Mouse (Mus musculus) adrenal gland, postnatal 14 days (tissue): ENCODE data around the gene Olfr986. TPM values are rescaled to one million over a fixed set of nuclear protein-coding genes. Genes with fewer than 3 reads are reported as not detected.
"Not testable (repeated sequence)": the region's sequence is repeated elsewhere in the genome, so short reads cannot be mapped to it uniquely, and the experiment has no call there.

Experiments used
- DNase-seq: peaks from one replicate; pipeline ENCODE4 v3.0.0; 2021; ENCODE audit warnings: mixed read lengths
- long read RNA-seq, 2 experiments: library from polyadenylated mRNA; stranded (forward); transcript quantifications; one replicate each; pipeline ENCODE4 v2.0.0; 2021
- total RNA-seq: library from RNA; stranded (reverse); gene quantifications from 2 replicates; pipeline ENCODE4 v1.2.3, GENCODE M21; 2021

The Olfr986 gene
- total RNA-seq, result not detected in 2 replicates
- long read RNA-seq, experiment 1, result 0 reads
- long read RNA-seq, experiment 2, result 0 reads

DNA sequence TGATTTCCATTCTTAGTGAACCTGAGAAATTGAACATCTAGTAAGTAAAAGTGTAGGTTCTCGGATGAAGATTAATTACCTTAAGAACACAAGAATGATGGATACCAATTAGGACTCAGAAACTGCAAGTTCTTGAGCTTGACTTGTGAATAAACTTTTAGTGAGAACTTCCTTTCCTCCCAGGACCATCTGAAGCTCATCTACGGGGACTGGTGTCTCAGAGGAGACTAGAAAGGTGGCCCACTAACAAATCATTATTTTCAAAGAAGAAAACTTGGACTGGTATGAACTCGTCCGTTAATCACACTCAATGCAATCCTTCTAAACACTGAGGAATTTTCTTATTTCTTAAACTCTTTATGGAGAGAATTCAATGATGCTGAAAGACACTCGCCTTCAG is at the start of gene Olfr986:
Gene Olfr986, plus strand, starts transcription at position 301 of the 400 bp plus-strand sequence.
- no peak for DNase-seq

DNA sequence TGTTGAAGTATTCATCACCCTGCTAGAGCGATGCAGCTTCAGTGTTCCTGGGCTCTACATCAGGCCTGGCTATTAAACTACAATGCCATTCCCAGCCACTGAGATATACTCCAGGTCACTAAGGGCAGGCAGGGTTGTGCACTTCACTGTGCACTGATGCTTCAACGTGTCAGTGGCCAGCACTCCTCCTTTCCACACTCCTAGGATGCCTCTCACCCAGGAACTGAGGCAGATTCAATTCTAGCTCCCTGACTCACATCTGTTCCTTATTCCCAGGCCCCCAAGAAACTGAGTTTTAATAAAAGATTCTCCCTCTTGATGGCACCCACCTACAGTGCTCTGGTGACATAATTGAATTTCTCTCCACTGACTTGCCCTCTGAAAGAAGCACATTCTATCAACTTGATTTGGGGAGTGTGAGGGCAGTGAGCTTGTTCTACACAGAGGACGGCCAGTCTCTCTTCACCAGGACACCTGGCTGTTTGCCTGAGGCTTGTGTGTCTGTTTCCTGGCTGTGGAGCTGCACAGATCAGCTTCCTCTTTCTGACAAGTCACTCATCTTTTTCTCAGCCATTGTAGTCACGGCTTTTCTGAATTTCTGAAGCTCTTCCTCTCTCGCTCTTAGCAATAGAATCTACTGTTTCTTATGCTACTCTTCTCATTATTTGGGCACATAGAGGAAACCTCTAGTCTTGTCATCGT is 43.6 kb upstream of the Olfr986 start:
- DNase-seq, result no peak

DNA sequence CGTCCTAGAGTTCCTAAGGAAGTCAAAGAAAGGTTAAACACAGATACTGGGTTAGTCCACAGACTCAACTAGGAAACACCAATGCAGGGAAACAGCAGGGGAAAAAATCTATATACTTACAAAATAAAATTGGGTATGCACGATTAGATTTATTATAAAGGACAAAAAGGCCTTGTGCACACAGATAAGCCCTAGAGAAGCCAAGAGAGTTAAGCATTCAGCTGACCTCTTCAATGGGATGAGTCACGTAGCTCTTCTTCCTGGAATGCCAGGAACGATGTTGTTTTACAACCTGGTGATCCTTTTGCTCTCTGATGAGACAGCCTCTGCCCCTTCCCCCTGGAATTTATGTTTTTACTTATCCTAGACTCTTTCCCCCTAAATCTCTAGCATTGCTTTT is 41.2 kb upstream of the Olfr986 start:
- no peak for DNase-seq

DNA sequence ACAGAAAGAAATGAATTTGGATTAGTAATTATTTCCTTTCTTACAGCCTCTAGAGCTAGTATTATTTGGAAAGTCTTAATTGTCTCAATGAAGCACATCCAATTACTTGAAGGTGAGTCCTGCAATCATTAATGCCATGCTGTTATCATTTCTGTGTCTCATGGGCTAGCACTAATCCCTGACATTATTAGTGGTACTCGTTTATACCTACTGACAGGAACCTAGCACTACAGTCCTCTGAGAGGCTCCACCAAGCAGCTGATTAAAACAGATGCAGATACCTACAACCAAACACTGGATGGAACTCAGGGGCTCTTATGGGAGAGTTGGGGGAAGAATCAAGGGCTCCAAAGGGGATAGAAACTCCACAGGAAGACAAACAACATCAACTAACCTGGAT is 39.2 kb upstream of the Olfr986 start:
- no peak for DNase-seq

- DNase-seq, result no peak
These were observed 25.5 kb upstream of the Olfr986 start for GRCm38 (mm10) chr9:40155118-40155644.

DNA sequence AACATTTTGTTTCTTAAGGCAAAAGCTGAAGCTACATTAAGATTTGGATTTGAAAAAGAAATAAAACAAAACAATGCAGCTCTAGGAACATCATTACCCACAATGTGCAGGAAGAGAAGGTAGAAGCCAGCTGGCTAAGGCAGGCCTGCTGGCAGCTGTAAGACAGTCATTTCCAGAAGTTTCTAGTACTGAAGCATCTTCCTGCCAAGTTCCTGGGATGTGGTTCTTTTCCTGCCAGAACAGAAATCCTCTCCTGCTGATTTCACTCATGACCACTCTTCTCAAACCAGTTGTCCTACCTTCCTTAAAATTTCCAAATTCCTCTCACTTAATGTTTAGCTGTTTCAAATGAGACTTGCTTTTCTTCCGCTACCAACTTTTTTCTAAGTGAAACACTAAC is 14.3 kb upstream of the Olfr986 start:
- DNase-seq, result no peak

DNA sequence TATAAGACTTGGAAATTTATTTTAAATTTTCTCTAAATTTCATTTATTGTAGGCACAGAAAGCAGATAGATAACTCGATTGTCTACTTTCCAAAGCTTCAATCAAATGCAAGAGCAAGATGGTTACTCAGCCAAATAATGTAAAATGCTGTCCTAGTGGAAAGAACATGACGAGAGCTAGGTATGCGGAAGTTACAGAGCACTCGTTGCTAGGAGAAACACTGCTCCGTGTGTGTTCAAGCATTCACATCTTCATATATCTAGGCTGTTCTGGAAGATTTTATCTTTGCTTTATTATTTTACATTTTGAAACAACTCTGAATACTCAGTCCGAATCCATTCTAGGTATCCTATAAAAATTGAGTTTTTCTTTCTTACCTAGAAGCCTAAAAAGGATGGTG is 3.7 kb upstream of the Olfr986 start:
- DNase-seq, result no peak

DNA sequence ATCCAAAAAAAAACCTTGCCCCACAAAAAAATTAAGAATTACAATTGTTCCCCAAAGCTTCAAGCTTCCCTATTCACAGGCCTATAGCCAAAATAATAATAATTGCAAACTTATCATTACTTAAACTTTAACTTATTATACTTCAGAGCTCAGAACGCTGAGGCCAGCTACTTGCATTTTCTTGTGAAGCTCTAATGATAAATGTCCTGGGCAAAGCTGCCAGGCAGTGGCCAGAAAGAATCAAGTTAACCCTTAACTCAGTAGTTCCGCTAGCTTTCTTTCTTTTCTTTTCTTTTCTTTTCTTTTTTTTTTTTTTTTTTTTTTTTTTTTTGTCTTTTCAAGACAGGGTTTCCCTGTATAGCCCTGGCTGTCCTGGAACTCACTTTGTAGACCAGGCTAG is 4.4 kb downstream of the Olfr986 start:
- not testable (repeated sequence) for DNase-seq

DNA sequence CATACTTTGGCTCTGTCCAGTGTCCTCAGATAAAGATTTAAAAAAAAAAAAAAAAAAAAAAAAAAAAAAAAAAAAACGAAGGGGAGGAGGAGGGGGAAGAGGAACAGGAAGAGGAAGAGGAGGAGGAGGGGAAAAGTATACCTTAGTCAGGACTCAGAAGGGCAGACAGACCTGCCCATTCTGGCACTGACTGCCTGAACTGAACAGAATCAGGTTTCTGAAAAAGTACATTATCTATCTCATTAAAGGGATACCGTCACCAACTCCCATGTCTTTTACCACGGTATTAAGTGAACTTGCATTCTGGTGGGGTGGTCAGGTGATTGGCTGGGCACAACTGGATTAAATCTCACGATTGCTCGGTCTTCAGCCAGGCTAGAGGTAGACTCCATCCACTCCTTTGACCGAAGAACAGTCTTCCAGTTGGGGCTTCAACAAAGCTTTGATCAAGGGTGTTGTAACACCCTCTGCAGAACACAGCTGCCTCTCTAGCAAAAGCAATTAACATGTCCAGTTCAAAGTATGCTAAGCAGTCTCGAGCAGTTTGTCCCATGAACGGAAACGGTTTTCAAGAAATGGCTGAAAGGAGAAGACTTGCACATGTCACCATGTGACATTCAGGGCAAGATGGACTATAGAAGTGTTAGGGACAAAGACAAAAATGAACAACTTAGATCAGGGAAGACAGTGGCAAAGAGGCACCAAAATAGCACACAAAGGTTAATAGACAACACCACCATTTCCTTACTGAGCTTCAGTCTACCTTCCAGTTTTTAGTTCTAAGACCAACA is 10.6 kb downstream of the Olfr986 start:
- DNase-seq, result no peak

DNA sequence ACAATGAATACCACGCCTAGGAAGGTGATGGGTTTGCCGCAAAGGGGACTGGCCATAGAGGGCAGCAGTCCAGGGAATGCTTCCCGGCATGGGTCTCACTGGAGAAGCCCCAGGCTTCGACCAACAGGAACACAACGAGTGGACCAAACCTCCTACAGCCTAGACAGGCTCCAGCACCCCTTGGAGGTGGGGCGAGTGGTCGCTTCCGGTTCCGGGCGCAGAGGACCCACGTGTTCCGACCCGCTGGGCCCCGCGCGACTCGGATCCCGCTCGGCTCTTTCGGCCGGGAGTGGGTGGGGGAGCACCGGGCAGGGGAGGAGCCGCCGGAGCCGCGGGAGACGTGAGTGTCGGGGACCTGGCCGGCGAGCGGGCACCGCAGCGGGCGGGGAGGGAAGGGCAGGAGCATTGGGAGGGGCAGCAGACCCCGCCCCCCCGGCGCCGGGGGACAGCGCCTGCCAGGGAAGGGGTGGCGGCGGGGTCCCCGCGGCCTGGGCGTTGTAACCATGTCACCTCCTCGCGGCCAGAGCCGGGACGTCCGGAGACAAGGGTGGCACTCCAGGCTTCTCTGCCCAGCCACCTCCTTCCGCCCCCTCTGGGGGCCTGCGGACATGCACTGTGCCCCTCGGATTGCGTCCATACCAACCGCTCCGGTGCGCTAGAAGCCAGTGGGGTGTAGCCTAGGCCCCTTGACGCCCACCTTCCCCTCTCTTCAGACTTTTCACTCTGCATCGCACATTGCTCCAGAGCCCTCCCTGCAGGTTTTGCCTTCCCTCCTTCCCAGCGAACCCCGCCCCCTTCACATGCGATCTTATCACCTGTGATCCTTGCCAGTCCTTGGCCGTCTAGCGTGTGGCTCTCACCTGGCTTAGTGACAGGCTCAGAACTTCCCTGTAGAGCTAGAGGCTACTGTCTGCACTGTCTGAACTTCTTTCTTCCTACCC is 11.6 kb downstream of the Olfr986 start, which contains the start of gene Zfp202:
Gene Zfp202, plus strand, starts transcription at position 219 of the 941 bp plus-strand sequence.
- peak; percentile 95 for DNase-seq

DNA sequence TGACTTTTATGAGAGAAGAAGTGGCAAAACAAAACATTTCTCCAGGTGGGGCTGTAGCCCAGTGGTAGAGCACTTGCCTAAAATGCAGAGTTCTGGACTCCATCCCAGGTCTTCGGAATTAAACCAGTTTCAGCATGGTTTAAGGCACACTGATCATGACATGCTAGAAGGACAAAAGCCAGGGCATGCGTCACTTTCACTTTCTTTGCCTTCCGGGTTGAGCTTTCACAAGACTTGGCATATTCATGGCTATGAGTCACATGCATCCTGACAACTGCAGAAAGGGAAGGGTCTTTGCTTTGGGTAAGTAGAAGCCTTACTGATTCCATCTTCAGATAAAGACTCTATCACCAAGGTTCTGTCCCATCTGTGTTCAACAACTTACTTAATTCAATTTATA is 15.3 kb downstream of the Olfr986 start:
- peak; percentile 77 for DNase-seq

DNA sequence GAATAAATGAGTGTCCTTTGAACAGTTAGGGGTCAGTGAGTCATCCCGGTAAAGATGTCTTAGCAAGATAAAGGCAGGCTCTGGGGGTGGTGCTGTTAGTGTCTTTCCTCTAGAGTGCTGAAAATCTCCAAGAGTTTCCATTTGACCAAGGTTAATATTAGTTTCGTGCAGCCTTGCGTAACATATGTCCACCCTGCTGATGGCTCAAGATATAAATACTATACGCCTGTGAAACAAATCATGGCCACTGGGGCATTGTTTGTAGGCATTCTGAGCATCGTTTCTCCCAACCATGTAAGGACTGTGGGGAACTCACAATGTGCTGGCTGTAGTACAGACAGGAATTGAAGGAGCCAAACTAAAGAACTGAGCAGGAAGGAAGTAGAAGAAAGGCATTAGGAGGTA is 25.8 kb downstream of the Olfr986 start:
- no peak for DNase-seq

- DNase-seq, result no peak
These were observed 30.0 kb downstream of the Olfr986 start for GRCm38 (mm10) chr9:40210744-40211143.

DNA sequence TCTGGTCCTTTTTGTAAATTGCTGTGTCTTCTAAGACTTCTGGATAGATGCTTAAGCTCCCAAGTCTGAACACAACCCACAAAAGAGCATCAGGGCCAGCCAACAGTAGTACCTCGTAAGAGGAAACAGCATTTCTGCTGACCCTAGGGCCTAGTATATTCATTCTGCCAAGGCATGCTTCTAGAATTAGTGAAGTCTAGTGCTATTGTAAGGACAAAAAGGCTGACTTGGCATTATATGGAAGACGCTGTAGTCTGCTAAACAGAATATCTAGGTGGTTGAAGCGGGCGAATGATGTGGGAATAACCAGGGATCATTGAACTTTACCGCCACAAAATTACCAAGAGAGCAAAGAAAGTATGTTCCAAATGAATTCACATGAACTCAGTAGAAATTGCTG is 33.3 kb downstream of the Olfr986 start:
- DNase-seq, result no peak

GRCm38 (mm10) chr9:40216651-40217050 is 35.9 kb downstream of the Olfr986 start:
- no peak for DNase-seq

DNA sequence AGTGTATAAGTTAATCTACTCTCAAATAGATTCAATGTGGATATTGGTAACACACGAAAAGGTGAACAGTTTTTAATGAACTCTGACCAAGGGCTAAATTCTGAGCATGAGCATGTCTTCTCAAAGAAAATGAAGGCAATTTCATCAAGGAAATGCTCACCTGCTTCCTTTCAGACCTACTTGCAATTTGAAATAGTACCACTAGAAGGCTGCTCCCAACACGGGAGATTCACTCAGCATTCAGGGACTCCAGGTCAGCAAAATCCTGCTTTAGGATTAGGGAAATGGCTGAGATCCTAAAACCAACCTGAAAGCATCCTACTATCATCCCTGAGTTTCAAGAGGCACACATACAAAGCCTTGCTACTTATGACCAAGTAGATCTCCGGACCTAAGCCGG is 43.6 kb downstream of the Olfr986 start:
- DNase-seq, result no peak

GRCm38 (mm10) chr9:40227874-40228789 is 47.4 kb downstream of the Olfr986 start:
- peak; percentile 64 for DNase-seq

- DNase-seq, result no peak
These were observed 48.1 kb downstream of the Olfr986 start for GRCm38 (mm10) chr9:40228804-40229331.

- no peak for DNase-seq
These were observed 48.8 kb downstream of the Olfr986 start for GRCm38 (mm10) chr9:40229479-40229878.

- no peak for DNase-seq
These were observed 50.3 kb downstream of the Olfr986 start for GRCm38 (mm10) chr9:40231019-40231418.
